11 mouse cellular contexts compared by ENCODE assay signal in the genomic region with DNA sequence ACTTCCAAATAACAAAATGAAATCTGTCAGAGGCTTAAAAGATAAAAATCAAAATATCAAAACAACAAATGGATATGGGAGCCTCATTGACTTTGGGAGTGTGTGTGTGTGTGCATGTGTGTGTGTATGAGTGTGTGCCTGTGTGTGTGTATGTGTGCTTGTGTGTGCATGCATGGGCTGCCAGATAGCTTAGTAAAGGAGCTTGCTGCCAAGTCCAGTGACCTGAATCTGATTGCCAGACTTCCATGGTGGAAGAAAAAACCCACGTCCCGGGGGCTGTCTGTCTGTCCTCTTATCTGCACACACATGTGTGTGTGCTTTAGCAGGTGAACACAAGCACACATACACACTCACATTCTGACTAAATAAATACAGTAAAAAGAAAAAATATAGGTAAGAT.
"Had no signal": no experiment of that assay in that cellular context is flagged by ENCODE, and none has a peak within 500 bp of the region (broad histone marks: within the 10 kb centered on the region; RNA-seq: fewer than 3 reads in every experiment).

No protein-coding gene starts in this region.

- DNase-seq: liver, embryonic 13.5 days; liver, postnatal 0 days; lung, adult 2 months; lung, postnatal 10 days; right cerebral cortex, adult 18-20 months; right cerebral cortex, postnatal 25 days; right cerebral cortex, postnatal 4 days; spleen, adult 18-20 months; thymus, adult 18-20 months; thymus, postnatal 14 days; thymus, postnatal 36 days had no signal
